Mouse (Mus musculus) c-Kit-negative CD71-positive TER-119-positive erythroid progenitor cells, embryonic 14.5 days (primary cell): Measurements from ENCODE around the gene Itln1.
A peak's percentile ranks its signal among the peaks of the same experiment; 100 is the strongest.

Experiments
- DNase-seq: peaks from one replicate; pipeline ENCODE4 v3.0.0-alpha.2; 2013; ENCODE audit warnings: low read depth, low spot score

Itln1 gene

GRCm38 (mm10) chr1:171535194-171535593 lies at the start of gene Itln1:
Itln1 (minus strand) TSS chr1:171535294.
- DNase-seq: no peak

DNA sequence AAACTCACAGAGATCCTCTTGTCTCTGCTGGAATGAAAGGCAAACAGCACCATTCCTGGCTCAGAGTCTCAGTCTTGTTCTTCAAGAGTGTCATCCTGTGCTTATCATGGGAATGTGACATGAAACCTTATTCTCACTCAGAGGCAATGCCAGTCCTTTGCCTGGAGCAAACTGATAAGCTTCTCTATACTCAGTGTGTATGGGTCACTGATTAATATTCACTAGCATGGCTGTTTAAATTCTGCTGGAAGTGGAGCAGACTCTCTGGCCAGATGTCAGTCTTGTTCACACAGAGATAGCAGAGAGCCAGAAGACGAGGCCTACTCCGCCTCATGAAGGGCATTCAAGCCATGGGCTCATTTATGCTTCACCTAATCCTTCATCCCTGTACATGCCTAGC lies 49.5 kb upstream of the Itln1 start:
- no peak for DNase-seq

DNA sequence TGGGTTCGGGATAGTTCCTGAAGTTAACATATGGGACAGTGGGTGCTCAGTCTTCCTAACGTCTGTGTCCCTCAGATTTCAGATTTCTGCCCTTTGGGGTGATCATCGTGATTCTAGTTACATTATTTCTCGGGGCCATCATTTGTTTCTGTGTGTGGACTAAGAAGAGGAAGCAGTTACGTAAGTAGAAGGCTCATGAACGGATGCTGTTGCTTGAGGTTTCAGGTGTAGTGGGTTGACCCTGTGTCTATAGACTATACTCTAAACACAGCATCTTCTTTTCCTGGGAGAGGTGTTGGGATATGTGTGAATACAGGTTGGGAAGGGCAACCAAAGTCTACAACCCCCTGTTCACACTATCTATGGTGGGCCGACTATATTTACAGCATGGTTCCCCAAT lies 42.1 kb upstream of the Itln1 start:
- DNase-seq: no peak

- DNase-seq: no peak
These were observed 33.3 kb upstream of the Itln1 start for GRCm38 (mm10) chr1:171568436-171568835.

DNA sequence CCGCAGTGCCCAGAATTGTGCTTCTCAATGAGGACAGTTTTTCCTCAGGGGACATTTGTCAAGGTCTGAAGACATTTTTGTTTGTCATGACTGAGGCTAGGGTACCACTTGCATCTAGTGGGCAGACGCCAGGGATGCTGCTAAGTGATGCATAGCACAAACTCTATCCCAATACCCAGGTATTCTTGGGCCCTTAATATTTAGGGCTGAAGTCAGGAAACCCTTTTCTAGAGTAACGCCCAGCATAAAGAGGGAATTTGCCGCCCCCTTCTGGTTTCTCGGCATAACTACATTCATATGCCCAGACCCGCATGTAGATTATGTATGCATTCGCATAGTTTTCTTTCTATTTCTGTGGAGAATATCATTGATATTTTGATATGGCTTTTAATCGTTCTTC lies 31.7 kb upstream of the Itln1 start:
- peak; percentile 40 for DNase-seq

DNA sequence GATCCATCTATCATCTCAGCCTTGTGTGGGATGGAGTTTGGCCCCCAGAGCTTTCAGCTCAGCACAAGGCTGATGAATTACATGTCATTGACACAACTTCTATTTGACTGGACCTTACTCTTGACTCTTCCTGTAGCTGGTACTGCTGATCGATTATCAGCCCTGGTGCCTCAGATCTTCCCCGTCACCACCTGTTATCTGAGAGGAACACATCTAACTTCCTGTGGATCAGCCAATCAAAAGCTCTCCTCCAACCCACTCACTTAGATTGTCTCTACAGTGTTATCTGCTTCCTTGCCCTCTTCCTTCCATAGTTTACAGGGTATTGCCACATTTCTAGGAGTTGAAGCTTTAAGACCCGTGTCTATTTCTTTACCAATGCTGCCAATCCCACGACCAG lies 30.8 kb upstream of the Itln1 start:
- no peak for DNase-seq

DNA sequence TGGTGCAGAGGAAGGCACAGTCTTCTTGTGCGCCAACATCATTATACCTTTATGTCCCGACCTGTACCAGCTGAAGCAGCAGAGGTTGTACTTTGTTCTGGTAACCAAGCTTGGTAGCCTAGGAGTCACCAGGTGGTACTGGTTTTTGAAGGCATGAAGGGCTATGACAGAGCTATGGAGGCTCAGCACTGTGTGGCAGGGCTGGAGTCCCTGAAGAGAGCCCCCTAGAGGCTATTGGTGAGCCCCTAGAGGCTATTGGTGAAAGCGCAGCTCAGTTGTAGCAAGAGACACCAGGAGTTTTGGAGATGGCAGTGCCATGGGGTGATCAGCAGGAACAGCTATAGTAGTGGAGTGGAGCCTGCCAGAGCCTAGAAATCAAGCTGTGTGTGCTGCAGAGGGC lies 29.2 kb upstream of the Itln1 start:
- DNase-seq: no peak

DNA sequence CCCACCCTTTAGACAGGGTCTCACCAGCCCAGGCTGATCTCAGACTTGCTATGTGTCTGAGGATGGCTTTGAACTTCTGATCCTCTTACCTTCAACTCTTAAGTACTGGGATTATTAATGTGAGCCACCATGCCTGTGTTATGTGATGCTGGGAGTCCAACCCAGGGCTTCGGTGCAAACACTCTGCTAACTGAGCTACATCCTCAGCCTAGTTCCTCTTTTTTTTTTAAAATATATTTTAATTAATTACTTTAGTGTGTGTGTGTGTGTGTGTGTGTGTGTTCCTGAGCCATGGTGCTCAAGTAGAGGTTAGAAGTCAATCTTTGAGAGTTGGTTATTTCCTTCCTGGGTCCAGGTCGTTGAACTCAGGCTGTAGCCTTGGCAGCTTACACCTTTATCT lies 27.9 kb upstream of the Itln1 start:
- no peak for DNase-seq

DNA sequence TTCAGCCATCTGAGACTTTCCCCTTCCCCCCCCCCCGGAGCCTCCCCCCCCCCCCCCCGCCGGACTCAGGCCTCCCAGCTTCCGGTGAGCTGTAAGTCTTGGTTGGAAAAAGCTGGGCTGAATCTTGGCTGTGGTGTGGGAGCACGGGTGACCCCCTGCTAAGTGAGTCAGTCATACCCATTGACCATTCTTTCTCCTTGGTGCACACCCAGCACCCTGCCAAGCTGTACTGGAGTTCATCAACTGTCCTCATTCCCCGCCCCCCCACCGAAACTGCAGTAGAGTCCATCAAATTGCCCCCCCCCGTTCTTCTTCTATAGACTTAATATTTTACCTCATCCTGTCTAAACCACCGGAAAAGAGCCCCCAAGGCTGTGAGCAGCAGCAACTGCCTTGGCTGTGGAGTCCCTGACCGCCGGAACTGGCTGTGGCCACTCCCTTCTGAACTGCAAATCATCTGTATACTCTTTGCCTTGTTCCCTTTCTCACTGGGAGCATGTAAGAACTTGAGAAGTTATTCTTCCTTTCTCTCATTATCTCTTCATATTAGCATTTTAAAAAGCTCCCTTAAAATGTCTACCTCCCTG lies 26.6 kb upstream of the Itln1 start:
- no peak for DNase-seq

- DNase-seq: no peak
These were observed 26.1 kb upstream of the Itln1 start for GRCm38 (mm10) chr1:171561200-171561599.

DNA sequence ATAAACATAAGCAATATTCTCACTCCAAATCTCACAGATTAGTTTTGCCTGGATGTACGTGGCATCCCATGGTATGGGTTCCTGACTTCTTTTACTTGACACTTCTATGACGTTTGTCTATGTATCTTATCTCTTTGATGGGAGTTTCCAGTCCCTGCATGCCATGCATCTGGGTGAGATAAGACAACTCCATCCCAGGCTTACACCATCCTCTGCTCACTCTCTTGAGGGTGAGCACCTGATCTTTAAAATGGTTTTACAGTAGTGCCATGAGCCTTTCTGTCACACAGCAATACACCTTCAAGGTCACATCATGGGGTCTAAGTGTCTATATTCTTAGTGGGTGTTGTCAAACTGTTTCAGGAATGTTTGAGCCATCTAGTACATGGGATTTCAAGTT lies 25.2 kb upstream of the Itln1 start:
- no peak for DNase-seq

DNA sequence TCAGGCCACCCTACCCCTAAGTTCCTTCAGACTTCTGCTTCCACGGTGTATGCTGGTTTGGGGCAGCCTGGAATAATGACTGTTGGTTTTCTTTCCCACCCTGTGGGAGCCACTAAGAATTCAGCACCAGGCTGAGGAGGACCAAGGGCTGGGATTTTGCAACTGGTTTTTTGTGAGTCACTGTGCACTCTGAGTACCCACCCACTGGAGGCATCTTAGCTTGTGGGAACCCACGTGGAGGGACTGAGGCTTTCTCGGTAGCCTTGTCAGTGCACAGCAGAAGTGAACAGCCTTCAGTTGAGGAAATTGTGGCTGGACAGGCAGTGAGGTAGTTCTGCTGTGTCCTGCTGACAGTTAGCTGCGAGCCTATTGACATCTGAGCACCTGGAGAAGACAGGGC lies 23.8 kb upstream of the Itln1 start, which contains the start of gene Cd244a:
Gene Cd244a (plus strand): TSS at position 296 of the 400 bp plus-strand sequence.
- DNase-seq: no peak

DNA sequence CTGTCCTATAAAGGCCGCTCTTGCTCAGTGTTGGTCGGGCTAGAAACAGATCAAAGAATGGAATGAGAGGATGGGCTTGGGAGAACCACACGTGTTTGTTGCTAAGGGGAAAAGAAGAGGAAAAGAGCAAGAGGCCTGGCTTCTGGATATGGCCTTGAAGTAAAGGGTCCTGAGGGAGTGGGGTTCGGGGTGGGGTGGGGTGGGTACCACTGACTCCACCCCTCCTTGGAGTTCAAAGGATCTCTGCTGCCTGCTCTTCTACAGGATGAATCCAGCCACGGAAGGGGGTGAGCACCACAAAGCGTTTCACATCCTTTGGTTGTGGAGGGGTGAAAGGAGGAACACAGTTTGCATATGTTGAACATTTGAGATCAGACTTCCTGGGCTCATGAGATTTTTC lies 23.3 kb upstream of the Itln1 start:
- DNase-seq: no peak

- DNase-seq: no peak
These were observed 21.3 kb upstream of the Itln1 start for GRCm38 (mm10) chr1:171556366-171556765.

GRCm38 (mm10) chr1:171553359-171554341 lies 18.6 kb upstream of the Itln1 start:
- DNase-seq: no peak

DNA sequence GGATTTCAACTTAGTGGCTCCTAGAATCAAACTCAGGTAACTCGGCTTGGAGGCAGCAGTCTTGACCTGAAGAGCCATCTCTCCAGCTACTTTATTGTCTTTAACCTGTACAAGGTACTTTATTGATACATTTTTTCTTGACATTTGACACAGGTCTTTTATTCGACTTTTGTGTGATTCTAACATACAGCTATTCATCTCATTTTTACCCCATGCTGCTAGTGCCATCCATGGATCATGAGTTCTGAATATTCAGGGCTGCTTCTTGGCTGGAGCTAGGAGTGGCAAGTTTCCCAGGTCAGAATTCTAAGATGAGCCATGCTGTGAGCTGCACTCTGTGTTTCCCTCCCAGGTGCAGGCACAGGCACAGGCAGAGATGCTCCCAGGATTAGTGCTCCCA lies 17.1 kb upstream of the Itln1 start:
- no peak for DNase-seq

DNA sequence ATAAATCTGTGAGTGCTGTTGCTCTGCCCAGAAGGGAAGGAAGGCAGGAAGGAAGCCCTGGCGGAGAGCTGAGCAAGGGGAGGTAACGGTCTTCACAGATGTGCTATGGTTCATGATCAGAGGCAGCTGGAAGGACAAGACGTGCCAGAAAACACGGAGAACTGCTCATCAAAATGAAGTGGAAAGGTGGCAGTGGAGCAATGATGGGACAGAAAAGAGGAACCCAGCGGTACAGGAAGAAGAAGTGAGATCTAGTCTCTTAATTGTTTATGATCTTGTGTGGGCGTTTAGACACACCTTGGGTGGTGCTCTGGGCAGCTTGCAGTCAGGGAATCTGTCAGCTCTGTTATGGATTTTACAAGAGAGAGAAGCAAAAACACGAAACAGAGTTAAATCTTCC lies 16.2 kb upstream of the Itln1 start:
- no peak for DNase-seq

- no peak for DNase-seq
These were observed 5.6 kb upstream of the Itln1 start for GRCm38 (mm10) chr1:171540694-171541093.

DNA sequence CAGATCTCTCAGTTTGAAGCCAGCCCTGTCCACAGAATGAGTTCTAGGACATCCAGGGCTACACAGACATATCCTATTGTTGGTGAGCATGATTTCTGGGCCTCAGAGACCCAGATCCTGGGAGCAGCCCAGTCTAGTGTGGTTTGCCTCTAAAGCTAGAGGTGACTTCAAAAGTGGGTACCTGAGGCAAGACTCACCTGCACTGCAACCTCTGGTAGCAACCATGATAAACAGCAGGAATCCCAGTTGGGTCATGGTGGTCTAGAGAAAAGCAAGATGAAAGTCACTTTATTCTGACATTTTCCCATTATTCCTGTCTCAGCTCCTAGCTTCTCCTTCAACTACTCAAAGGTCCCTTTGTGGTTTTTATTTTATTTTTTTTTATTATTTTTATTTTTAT lies 537 bp downstream of the Itln1 start:
- no peak for DNase-seq

GRCm38 (mm10) chr1:171532830-171533229 lies 2.3 kb downstream of the Itln1 start:
- DNase-seq: no peak

GRCm38 (mm10) chr1:171531367-171531766 lies 3.7 kb downstream of the Itln1 start:
- no peak for DNase-seq

- DNase-seq: no peak
These were observed 19.5 kb downstream of the Itln1 start for GRCm38 (mm10) chr1:171515557-171515956.

DNA sequence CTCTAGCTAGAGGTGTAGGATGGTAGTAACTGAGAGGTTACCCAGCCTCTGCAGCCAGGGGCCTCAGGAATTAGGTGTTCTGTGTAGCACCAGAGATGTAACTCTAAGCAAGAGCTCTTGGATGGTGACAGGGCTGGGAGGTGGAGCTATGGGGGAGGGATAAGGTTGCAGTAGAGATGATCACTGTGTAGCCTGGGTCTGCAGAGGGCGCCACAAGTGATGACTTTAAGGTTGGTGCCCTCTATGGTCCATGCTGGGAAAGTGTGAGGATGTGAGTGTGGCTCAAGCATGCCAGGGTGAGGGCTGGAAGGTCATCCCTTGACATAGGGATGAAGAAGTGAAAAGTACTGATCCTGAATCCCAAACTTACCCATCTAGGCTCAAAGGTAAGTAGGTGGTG lies 20.1 kb downstream of the Itln1 start:
- no peak for DNase-seq
